Mouse (Mus musculus) forebrain, embryonic 14.5 days (tissue): ENCODE data around the gene Sigirr. TPM values are rescaled to one million over a fixed set of nuclear protein-coding genes. Genes with fewer than 3 reads are reported as not detected.

ENCODE experiments used
- ATAC-seq: fragments of 200-750 bp; cut with Nextera tagmentation; 2 replicates; pipeline ENCODE4 v1.8.0; 2017; ENCODE audit warnings: mild to moderate bottlenecking, moderate library complexity
- DNase-seq: peaks from one replicate; pipeline ENCODE4 v3.0.0-alpha.2; 2015; ENCODE audit warnings: low spot score
- H3K27ac ChIP-seq: fragments of 300-500 bp; sonication (generic); 2 replicates; pipeline ENCODE4 v1.5.1; 2014; ENCODE audit warnings: low read depth, mild to moderate bottlenecking, control low read depth, low read length, moderate library complexity
- H3K27me3 ChIP-seq: fragments of 300-500 bp; sonication (generic); replicated peaks from 2 replicates; pipeline ENCODE4 v1.6.1; 2014; ENCODE audit warnings: low read length, control low read depth, mixed read lengths; ENCODE audit not compliant: control insufficient read depth, insufficient read depth
- H3K36me3 ChIP-seq: fragments of 300-500 bp; sonication (generic); 2 replicates; pipeline ENCODE4 v1.6.1; 2014; ENCODE audit warnings: low read length, control low read depth; ENCODE audit not compliant: control insufficient read depth, insufficient read depth
- H3K4me1 ChIP-seq: fragments of 300-500 bp; sonication (generic); 2 replicates; pipeline ENCODE4 v1.6.1; 2014; ENCODE audit warnings: antibody characterized with exemption, low read length, control low read depth; ENCODE audit not compliant: control insufficient read depth, insufficient read depth
- H3K4me2 ChIP-seq: fragments of 300-500 bp; sonication (generic); 2 replicates; pipeline ENCODE4 v1.6.1; 2014; ENCODE audit warnings: mild to moderate bottlenecking, control low read depth, low read length
- H3K4me3 ChIP-seq: fragments of 300-500 bp; sonication (generic); 2 replicates; pipeline ENCODE4 v1.5.1; 2014; ENCODE audit warnings: low read depth, low read length, control low read depth
- H3K9ac ChIP-seq: fragments of 300-500 bp; sonication (generic); 2 replicates; pipeline ENCODE4 v1.6.1; 2014; ENCODE audit warnings: mild to moderate bottlenecking, low read length, control low read depth, moderate library complexity
- H3K9me3 ChIP-seq: fragments of 300-500 bp; sonication (generic); replicated peaks from 2 replicates; pipeline ENCODE4 v1.6.1; 2016; ENCODE audit warnings: low read length, control low read depth, mixed read lengths; ENCODE audit not compliant: control insufficient read depth
- WGBS: fragments of 180-500 bp; shearing (Covaris S2); extraction: QIAGEN DNeasy Blood & Tissue Kit; methylation state at CpG from one replicate; pipeline ENCODE4 v1.1.7; 2014; 5-methylcytosine and 5-hydroxymethylcytosine counted together
- polyA plus RNA-seq: library from polyadenylated mRNA; unstranded; fragments of >200 nt; fragmentation: Nextera tagmentation; extraction: Ambion mirVana; gene quantifications from 2 replicates; pipeline ENCODE4 v1.2.1, GENCODE M21; 2014

The Sigirr gene
- polyA plus RNA-seq = 2.4 and 2.5 TPM in 2 replicates

GRCm38 (mm10) chr7:141099911-141100691 lies at the start of gene Sigirr:
TSS of gene Sigirr (minus strand) at chr7:141100572.
- WGBS = 2% methylated on average over 56 of the region's 56 CpGs
- peak within 1 kb of the TSS; percentile 54 for H3K4me2 ChIP-seq
- H3K36me3 ChIP-seq = no peaks in the 10 kb centered on the region
- H3K4me3 ChIP-seq = peak within 1 kb of the TSS; percentile 34
- ATAC-seq (no peak), DNase-seq (peak; percentile 48)
- H3K27ac ChIP-seq = no peak within 1 kb of the TSS
- H3K9ac ChIP-seq = peak within 1 kb of the TSS; percentile 41
- H3K9me3 ChIP-seq = no peaks in the 10 kb centered on the region
- peaks cover 2% of the 10 kb centered on the region; the same call in 1 of the 2 replicates for H3K4me1 ChIP-seq
- peaks cover 28% of the 10 kb centered on the region for H3K27me3 ChIP-seq

GRCm38 (mm10) chr7:141148639-141149038 lies 48.3 kb upstream of the Sigirr start:
- H3K4me1 ChIP-seq = no peaks in the 10 kb centered on the region
- no peaks in the 10 kb centered on the region for H3K27me3 ChIP-seq
- H3K4me2 ChIP-seq = no peak overlapping the region
- H3K27ac ChIP-seq = no peak overlapping the region
- H3K36me3 ChIP-seq = peaks cover 33% of the 10 kb centered on the region
- H3K9ac ChIP-seq = no peak overlapping the region
- WGBS = 79% methylated on average over 4 of the region's 4 CpGs
- H3K4me3 ChIP-seq = no peak overlapping the region
- ATAC-seq (no peak), DNase-seq (no peak)
- no peaks in the 10 kb centered on the region for H3K9me3 ChIP-seq

- Histone ChIP-seq H3K9ac (no peak overlapping the region), H3K36me3 (peaks cover 23% of the 10 kb centered on the region), H3K4me2 (no peak overlapping the region), H3K4me1 (no peaks in the 10 kb centered on the region), H3K4me3 (no peak overlapping the region), H3K27me3 (no peaks in the 10 kb centered on the region), H3K27ac (no peak overlapping the region), H3K9me3 (no peaks in the 10 kb centered on the region)
- WGBS = 81% methylated on average over 6 of the region's 6 CpGs
- ATAC-seq (no peak), DNase-seq (no peak)
Measured at GRCm38 (mm10) chr7:141147044-141147443, 46.7 kb upstream of the Sigirr start.

- Histone ChIP-seq H3K9me3 (no peaks in the 10 kb centered on the region), H3K4me1 (no peaks in the 10 kb centered on the region), H3K9ac (no peak overlapping the region), H3K36me3 (peaks cover 16% of the 10 kb centered on the region), H3K27me3 (no peaks in the 10 kb centered on the region), H3K4me2 (no peak overlapping the region), H3K27ac (no peak overlapping the region), H3K4me3 (no peak overlapping the region)
- ATAC-seq (peak; percentile 29; the same call in 1 of the 2 replicates), DNase-seq (peak; percentile 53)
- WGBS = 90% methylated on average over 12 of the region's 12 CpGs
Measured at GRCm38 (mm10) chr7:141146043-141146595, 45.7 kb upstream of the Sigirr start.

- 40% methylated on average over 1 of the region's 1 CpGs for WGBS
Measured at GRCm38 (mm10) chr7:141145403-141145802, 45.0 kb upstream of the Sigirr start.

GRCm38 (mm10) chr7:141144650-141145049 lies 44.3 kb upstream of the Sigirr start:
- H3K27me3 ChIP-seq = no peaks in the 10 kb centered on the region
- no peaks in the 10 kb centered on the region for H3K4me1 ChIP-seq
- H3K4me2 ChIP-seq = no peak overlapping the region
- no peak overlapping the region for H3K27ac ChIP-seq
- H3K36me3 ChIP-seq = peaks cover 18% of the 10 kb centered on the region
- H3K4me3 ChIP-seq = no peak overlapping the region
- no peaks in the 10 kb centered on the region for H3K9me3 ChIP-seq
- ATAC-seq (no peak), DNase-seq (no peak)
- 93% methylated on average over 3 of the region's 3 CpGs for WGBS
- H3K9ac ChIP-seq = no peak overlapping the region

More at GRCm38 (mm10) chr7:141145403-141145802, 45.0 kb upstream of the Sigirr start:
- H3K27me3 ChIP-seq = no peaks in the 10 kb centered on the region
- H3K9me3 ChIP-seq = no peaks in the 10 kb centered on the region
- peaks cover 16% of the 10 kb centered on the region for H3K36me3 ChIP-seq
- DNase-seq (no peak), ATAC-seq (no peak)
- H3K9ac ChIP-seq = no peak overlapping the region
- H3K27ac ChIP-seq = no peak overlapping the region
- H3K4me2 ChIP-seq = no peak overlapping the region
- H3K4me1 ChIP-seq = no peaks in the 10 kb centered on the region
- no peak overlapping the region for H3K4me3 ChIP-seq

GRCm38 (mm10) chr7:141143861-141144260 lies 43.5 kb upstream of the Sigirr start:
- Histone ChIP-seq H3K27me3 (no peaks in the 10 kb centered on the region), H3K9ac (no peak overlapping the region), H3K36me3 (peaks cover 25% of the 10 kb centered on the region), H3K4me3 (no peak overlapping the region), H3K9me3 (no peaks in the 10 kb centered on the region), H3K27ac (no peak overlapping the region), H3K4me2 (no peak overlapping the region), H3K4me1 (no peaks in the 10 kb centered on the region)
- WGBS = 87% methylated on average over 2 of the region's 2 CpGs
- ATAC-seq (no peak), DNase-seq (no peak)

- DNase-seq = no peak
- ATAC-seq = no peak
- H3K4me1 ChIP-seq = no peaks in the 10 kb centered on the region
- no peak overlapping the region for H3K4me2 ChIP-seq
- 60% methylated on average over 5 of the region's 5 CpGs for WGBS
- H3K9ac ChIP-seq = no peak overlapping the region
- no peaks in the 10 kb centered on the region for H3K27me3 ChIP-seq
- H3K4me3 ChIP-seq = no peak overlapping the region
- peaks cover 32% of the 10 kb centered on the region for H3K36me3 ChIP-seq
- H3K9me3 ChIP-seq = no peaks in the 10 kb centered on the region
- H3K27ac ChIP-seq = no peak overlapping the region
Measured at GRCm38 (mm10) chr7:141143112-141143511, 42.7 kb upstream of the Sigirr start.

- Histone ChIP-seq H3K9me3 (no peaks in the 10 kb centered on the region), H3K36me3 (peaks cover 44% of the 10 kb centered on the region), H3K4me3 (no peak overlapping the region), H3K4me2 (no peak overlapping the region), H3K27me3 (no peaks in the 10 kb centered on the region), H3K4me1 (no peaks in the 10 kb centered on the region), H3K9ac (no peak overlapping the region), H3K27ac (no peak overlapping the region)
- WGBS = 87% methylated on average over 4 of the region's 4 CpGs
- no peak for ATAC-seq
- DNase-seq = no peak
Measured at GRCm38 (mm10) chr7:141141326-141141725, 41.0 kb upstream of the Sigirr start.
